Mouse (Mus musculus) forebrain, embryonic 16.5 days (tissue): ENCODE measurements at regions not wholly inside any gene's neighbourhood (a gene's known extent, or its start where the extent isn't known, plus 50 kb on each side); places are given as distances from the start of the nearest gene placed in this dataset.
A peak's percentile ranks its signal among the peaks of the same experiment; 100 is the strongest.

Source experiments
- ATAC-seq: fragments of 200-750 bp; cut with Nextera tagmentation; 2 replicates; pipeline ENCODE4 v1.8.0; 2017; ENCODE audit warnings: mild to moderate bottlenecking, moderate library complexity
- H3K27ac ChIP-seq: fragments of 300-500 bp; sonication (generic); 2 replicates; pipeline ENCODE4 v1.5.1; 2014; ENCODE audit warnings: low read length, control low read depth
- H3K27me3 ChIP-seq: fragments of 300-500 bp; sonication (generic); replicated peaks from 2 replicates; pipeline ENCODE4 v1.6.1; 2014; ENCODE audit warnings: low read length; ENCODE audit not compliant: control insufficient read depth, insufficient read depth
- H3K36me3 ChIP-seq: fragments of 300-500 bp; sonication (generic); 2 replicates; pipeline ENCODE4 v1.6.1; 2014; ENCODE audit not compliant: control insufficient read depth, insufficient read depth
- H3K4me1 ChIP-seq: fragments of 300-500 bp; sonication (generic); replicated peaks from 2 replicates; pipeline ENCODE4 v1.6.1; 2014; ENCODE audit warnings: low read length; ENCODE audit not compliant: control insufficient read depth, insufficient read depth
- H3K4me2 ChIP-seq: fragments of 300-500 bp; sonication (generic); 2 replicates; pipeline ENCODE4 v1.6.1; 2014; ENCODE audit warnings: mild to moderate bottlenecking, low read length, control low read depth
- H3K4me3 ChIP-seq: fragments of 300-500 bp; sonication (generic); replicated peaks from 2 replicates; pipeline ENCODE4 v1.5.1; 2014; ENCODE audit warnings: mild to moderate bottlenecking, low read length, control low read depth
- H3K9ac ChIP-seq: fragments of 300-500 bp; sonication (generic); replicated peaks from 2 replicates; pipeline ENCODE4 v1.6.1; 2014; ENCODE audit warnings: low read depth, low read length, control low read depth
- H3K9me3 ChIP-seq: fragments of 300-500 bp; sonication (generic); 2 replicates; pipeline ENCODE4 v1.6.1; 2016; ENCODE audit warnings: low read length; ENCODE audit not compliant: control insufficient read depth
- WGBS: fragments of 180-500 bp; shearing (Covaris S2); extraction: QIAGEN DNeasy Blood & Tissue Kit; methylation state at CpG from one replicate; pipeline ENCODE4 v1.1.7; 2014; 5-methylcytosine and 5-hydroxymethylcytosine counted together

- no peak for ATAC-seq
- Histone ChIP-seq H3K27ac (no peak overlapping the region), H3K4me2 (no peak overlapping the region), H3K9ac (no peak overlapping the region), H3K9me3 (no peaks in the 10 kb centered on the region), H3K27me3 (no peaks in the 10 kb centered on the region), H3K4me1 (no peaks in the 10 kb centered on the region), H3K36me3 (no peaks in the 10 kb centered on the region), H3K4me3 (no peak overlapping the region)
- WGBS = 92% methylated on average over 3 of the region's 3 CpGs
Measured at GRCm38 (mm10) chr12:92233650-92234408, 384.9 kb upstream of the Sel1l start.

- Histone ChIP-seq H3K4me3 (no peak overlapping the region), H3K27me3 (no peaks in the 10 kb centered on the region), H3K9me3 (no peaks in the 10 kb centered on the region), H3K27ac (no peak overlapping the region), H3K4me2 (no peak overlapping the region), H3K9ac (no peak overlapping the region), H3K36me3 (no peaks in the 10 kb centered on the region), H3K4me1 (no peaks in the 10 kb centered on the region)
- no peak for ATAC-seq
- 54% methylated on average over 4 of the region's 4 CpGs for WGBS
Measured at GRCm38 (mm10) chr12:92228585-92228984, 379.6 kb upstream of the Sel1l start.

- H3K4me3 ChIP-seq = no peak overlapping the region
- no peak overlapping the region for H3K27ac ChIP-seq
- no peak for ATAC-seq
- no peaks in the 10 kb centered on the region for H3K4me1 ChIP-seq
- H3K9me3 ChIP-seq = no peaks in the 10 kb centered on the region
- H3K36me3 ChIP-seq = no peaks in the 10 kb centered on the region
- no peak overlapping the region for H3K4me2 ChIP-seq
- H3K27me3 ChIP-seq = no peaks in the 10 kb centered on the region
- 95% methylated on average over 4 of the region's 4 CpGs for WGBS
- H3K9ac ChIP-seq = no peak overlapping the region
Measured at GRCm38 (mm10) chr12:92203351-92203750, 354.4 kb upstream of the Sel1l start.

- ATAC-seq = no peak
- Histone ChIP-seq H3K4me3 (no peak overlapping the region), H3K27ac (no peak overlapping the region), H3K27me3 (no peaks in the 10 kb centered on the region), H3K9me3 (no peaks in the 10 kb centered on the region), H3K4me1 (no peaks in the 10 kb centered on the region), H3K9ac (no peak overlapping the region), H3K36me3 (no peaks in the 10 kb centered on the region), H3K4me2 (no peak overlapping the region)
- 78% methylated on average over 1 of the region's 1 CpGs for WGBS
Measured at GRCm38 (mm10) chr12:92200602-92201001, 351.6 kb upstream of the Sel1l start.

DNA sequence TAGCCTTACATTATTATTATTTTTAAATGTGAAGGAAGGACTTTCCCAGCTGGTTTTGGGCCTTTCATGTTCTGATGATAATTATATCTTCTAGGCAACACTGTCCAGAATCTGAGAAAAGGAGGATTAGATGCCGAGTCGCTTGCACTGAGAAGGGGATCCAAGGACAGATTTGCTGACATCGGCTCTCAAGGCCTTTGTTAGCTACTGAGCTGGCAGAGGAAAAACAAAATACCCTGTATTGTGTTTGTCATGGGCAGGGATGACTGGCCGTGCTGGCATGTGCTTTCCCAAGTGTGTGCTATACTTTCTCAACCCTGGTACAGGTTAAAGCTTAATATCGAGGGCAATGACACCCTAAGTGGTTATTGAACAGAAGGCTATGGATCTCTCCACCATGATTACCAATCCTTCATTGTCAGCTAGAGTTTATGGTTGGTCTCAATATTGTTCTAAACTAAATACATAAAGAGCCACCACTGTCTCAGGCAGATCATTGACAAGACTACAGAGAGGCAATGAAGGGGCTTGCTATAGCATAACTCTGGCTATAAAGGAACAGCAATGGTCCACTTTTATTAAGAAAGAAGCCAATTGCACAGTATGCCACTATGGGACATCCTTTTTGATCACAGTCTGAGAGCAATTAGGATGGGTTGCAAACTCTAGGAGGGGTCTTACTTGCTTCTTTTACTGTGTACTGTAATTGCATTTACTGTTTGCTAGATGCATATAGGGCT lies 350.0 kb upstream of the Sel1l start:
- H3K27ac ChIP-seq = no peak overlapping the region
- no peaks in the 10 kb centered on the region for H3K4me1 ChIP-seq
- H3K36me3 ChIP-seq = no peaks in the 10 kb centered on the region
- WGBS = 43% methylated on average over 5 of the region's 5 CpGs
- no peaks in the 10 kb centered on the region for H3K9me3 ChIP-seq
- no peak overlapping the region for H3K9ac ChIP-seq
- H3K27me3 ChIP-seq = no peaks in the 10 kb centered on the region
- no peak overlapping the region for H3K4me2 ChIP-seq
- peak; percentile 43; the same call in 1 of the 2 replicates for ATAC-seq
- no peak overlapping the region for H3K4me3 ChIP-seq

- ATAC-seq = no peak
Measured at GRCm38 (mm10) chr12:92193934-92194685, 345.2 kb upstream of the Sel1l start.

DNA sequence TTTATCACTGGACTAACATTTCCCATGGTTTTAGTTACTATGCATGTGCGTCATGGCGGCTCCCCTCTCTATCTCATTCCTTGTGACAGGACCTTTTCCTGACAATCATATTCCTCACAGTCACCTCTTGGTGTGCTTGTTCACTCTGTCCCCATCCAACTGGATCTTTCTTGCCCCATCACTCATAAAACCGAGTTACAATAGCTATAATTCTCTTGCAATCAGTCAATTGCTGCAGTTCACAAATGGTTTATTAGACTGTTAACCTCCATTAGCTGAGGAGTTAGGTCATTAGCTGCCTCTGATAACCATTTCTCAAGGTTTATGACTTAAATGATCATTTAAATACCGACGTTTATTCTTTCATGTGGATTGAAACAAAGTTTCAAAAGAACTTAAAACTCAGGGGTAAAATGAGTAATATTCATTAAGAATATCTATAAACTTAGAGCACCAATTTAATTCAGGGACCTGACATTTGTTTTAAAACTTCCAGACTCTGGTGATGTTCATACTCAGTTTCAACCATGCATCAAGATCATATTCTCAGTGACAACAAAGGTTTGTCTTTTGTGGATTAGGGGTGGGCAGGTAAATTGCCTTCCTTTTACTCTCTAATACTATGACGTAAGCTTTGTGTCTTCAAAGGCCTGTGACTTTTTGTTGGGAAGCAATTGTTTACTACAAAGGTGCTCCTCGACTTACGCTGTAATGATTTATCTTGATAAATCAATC lies 344.4 kb upstream of the Sel1l start:
- ATAC-seq = no peak
- H3K27ac ChIP-seq = no peak overlapping the region
- H3K36me3 ChIP-seq = no peaks in the 10 kb centered on the region
- 92% methylated on average over 8 of the region's 8 CpGs for WGBS
- no peaks in the 10 kb centered on the region for H3K4me1 ChIP-seq
- no peaks in the 10 kb centered on the region for H3K9me3 ChIP-seq
- H3K4me3 ChIP-seq = no peak overlapping the region
- no peaks in the 10 kb centered on the region for H3K27me3 ChIP-seq
- H3K9ac ChIP-seq = no peak overlapping the region
- no peak overlapping the region for H3K4me2 ChIP-seq

More at GRCm38 (mm10) chr12:92193934-92194685, 345.2 kb upstream of the Sel1l start:
- no peak overlapping the region for H3K9ac ChIP-seq
- 85% methylated on average over 6 of the region's 6 CpGs for WGBS
- H3K4me3 ChIP-seq = no peak overlapping the region
- no peak overlapping the region for H3K4me2 ChIP-seq
- no peaks in the 10 kb centered on the region for H3K36me3 ChIP-seq
- H3K27ac ChIP-seq = no peak overlapping the region
- no peaks in the 10 kb centered on the region for H3K4me1 ChIP-seq
- no peaks in the 10 kb centered on the region for H3K27me3 ChIP-seq
- no peaks in the 10 kb centered on the region for H3K9me3 ChIP-seq

GRCm38 (mm10) chr12:92189022-92189421 lies 340.1 kb upstream of the Sel1l start:
- Histone ChIP-seq H3K4me2 (no peak overlapping the region), H3K27ac (no peak overlapping the region), H3K4me1 (no peaks in the 10 kb centered on the region), H3K27me3 (no peaks in the 10 kb centered on the region), H3K4me3 (no peak overlapping the region), H3K9me3 (no peaks in the 10 kb centered on the region), H3K9ac (no peak overlapping the region), H3K36me3 (no peaks in the 10 kb centered on the region)
- ATAC-seq = no peak

DNA sequence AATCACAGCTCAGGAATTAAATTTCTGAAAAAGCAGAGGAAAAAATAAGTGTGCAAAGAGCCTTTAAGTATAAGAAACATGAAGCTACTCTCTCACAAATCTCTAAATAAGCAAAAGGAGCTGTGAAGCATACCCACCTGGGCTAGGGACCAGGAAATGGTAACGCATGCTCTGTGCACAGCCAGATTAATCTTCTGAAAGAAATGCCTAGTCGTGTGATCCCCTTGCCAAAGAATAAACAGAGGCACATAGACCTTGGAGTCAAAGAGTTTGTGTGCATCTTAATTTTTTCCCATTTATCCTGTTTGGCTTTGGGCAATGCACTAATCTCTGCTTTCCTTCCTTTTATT lies 338.2 kb upstream of the Sel1l start:
- Histone ChIP-seq H3K9me3 (no peaks in the 10 kb centered on the region), H3K4me1 (no peaks in the 10 kb centered on the region), H3K36me3 (no peaks in the 10 kb centered on the region), H3K27me3 (no peaks in the 10 kb centered on the region), H3K9ac (no peak overlapping the region), H3K4me2 (no peak overlapping the region), H3K27ac (no peak overlapping the region), H3K4me3 (no peak overlapping the region)
- ATAC-seq = no peak
- 59% methylated on average over 2 of the region's 2 CpGs for WGBS
